Mouse (Mus musculus): ENCODE measurements around the gene Tbc1d10b. TPM values are rescaled to one million over a fixed set of nuclear protein-coding genes. Genes with fewer than 3 reads are reported as not detected.
A peak's percentile ranks its signal among the peaks of the same experiment; 100 is the strongest.

Gene Tbc1d10b
- total and polyA plus RNA-seq, 2 experiments, result 5.3 to 9.5 TPM

GRCm38 (mm10) chr7:127231826-127232621 lies 23.8 kb upstream of the Tbc1d10b start:
- Histone ChIP-seq H3K9ac (ENCODE audit: low read depth, low read length) (peak overlapping the region; percentile 1), H3K79me2 (ENCODE audit: control insufficient read depth, insufficient read depth, low read length) (peaks cover 4% of the 10 kb centered on the region; the same call in 1 of the 2 replicates), H3K36me3 (ENCODE audit: control insufficient read depth, insufficient read depth, low read length) (peaks cover 6% of the 10 kb centered on the region; the same call in 1 of the 2 replicates), H3K4me3 (ENCODE audit: insufficient read depth, low read depth, low read length) (peak overlapping the region; percentile 88), H3K4me1 (ENCODE audit: control insufficient read depth, insufficient read depth, low read length) (peaks cover 9% of the 10 kb centered on the region; the same call in 1 of the 2 replicates), H3K27me3 (ENCODE audit: control insufficient read depth, insufficient read depth, low read length) (no peaks in the 10 kb centered on the region), H3K27ac (replicated peaks; ENCODE audit: insufficient read depth, low read depth, low read length) (peak overlapping the region; percentile 68; the same call in 1 of the 2 replicates)
- TF ChIP-seq CTCF (IDR thresholded peaks at IDR 0.05; ENCODE audit: low read depth, low read length), result no peak
- no peak for TF ChIP-seq POLR2A (IDR thresholded peaks at IDR 0.05; ENCODE audit: extremely low read depth, insufficient read depth, low read length)
- DNase-seq (ENCODE audit: extremely low read depth, low read depth, low spot score), result no peak
- 39% methylated on average over 20 of the region's 20 CpGs for WGBS

- no peak overlapping the region for H3K27ac ChIP-seq (replicated peaks; ENCODE audit: insufficient read depth, low read depth, low read length)
- no peak overlapping the region for H3K9ac ChIP-seq (ENCODE audit: low read depth, low read length)
- H3K27me3 ChIP-seq (ENCODE audit: control insufficient read depth, insufficient read depth, low read length), result no peaks in the 10 kb centered on the region
- H3K4me3 ChIP-seq (ENCODE audit: insufficient read depth, low read depth, low read length), result no peak overlapping the region
- peaks cover 4% of the 10 kb centered on the region; the same call in 1 of the 2 replicates for H3K79me2 ChIP-seq (ENCODE audit: control insufficient read depth, insufficient read depth, low read length)
- no peak for TF ChIP-seq CTCF (IDR thresholded peaks at IDR 0.05; ENCODE audit: low read depth, low read length)
- no peak for TF ChIP-seq POLR2A (IDR thresholded peaks at IDR 0.05; ENCODE audit: extremely low read depth, insufficient read depth, low read length)
- whole genome bisulfite sequencing, result 86% methylated on average over 3 of the region's 3 CpGs
- H3K4me1 ChIP-seq (ENCODE audit: control insufficient read depth, insufficient read depth, low read length), result peaks cover 9% of the 10 kb centered on the region; the same call in 1 of the 2 replicates
- peaks cover 6% of the 10 kb centered on the region; the same call in 1 of the 2 replicates for H3K36me3 ChIP-seq (ENCODE audit: control insufficient read depth, insufficient read depth, low read length)
- DNase-seq (ENCODE audit: extremely low read depth, low read depth, low spot score), result no peak
Measured at GRCm38 (mm10) chr7:127231376-127231775, 23.1 kb upstream of the Tbc1d10b start.

- Histone ChIP-seq H3K27me3 (ENCODE audit: control insufficient read depth, insufficient read depth, low read length) (no peaks in the 10 kb centered on the region), H3K4me3 (ENCODE audit: insufficient read depth, low read depth, low read length) (no peak overlapping the region), H3K4me1 (ENCODE audit: control insufficient read depth, insufficient read depth, low read length) (peaks cover 8% of the 10 kb centered on the region; the same call in 1 of the 2 replicates), H3K27ac (replicated peaks; ENCODE audit: insufficient read depth, low read depth, low read length) (no peak overlapping the region), H3K79me2 (ENCODE audit: control insufficient read depth, insufficient read depth, low read length) (peaks cover 4% of the 10 kb centered on the region; the same call in 1 of the 2 replicates), H3K9ac (ENCODE audit: low read depth, low read length) (no peak overlapping the region), H3K36me3 (ENCODE audit: control insufficient read depth, insufficient read depth, low read length) (no peaks in the 10 kb centered on the region)
- WGBS, result 53% methylated on average over 4 of the region's 4 CpGs
- TF ChIP-seq POLR2A (IDR thresholded peaks at IDR 0.05; ENCODE audit: extremely low read depth, insufficient read depth, low read length), result no peak
- peak; percentile 87 for TF ChIP-seq CTCF (IDR thresholded peaks at IDR 0.05; ENCODE audit: low read depth, low read length)
- DNase-seq (ENCODE audit: extremely low read depth, low read depth, low spot score), result peak; percentile 72
Measured at GRCm38 (mm10) chr7:127228615-127229303, 20.5 kb upstream of the Tbc1d10b start.

- DNase-seq (ENCODE audit: extremely low read depth, low read depth, low spot score), result no peak
- WGBS, result 91% methylated on average over 11 of the region's 11 CpGs
- Histone ChIP-seq H3K27ac (replicated peaks; ENCODE audit: insufficient read depth, low read depth, low read length) (no peak overlapping the region), H3K27me3 (ENCODE audit: control insufficient read depth, insufficient read depth, low read length) (no peaks in the 10 kb centered on the region), H3K4me1 (ENCODE audit: control insufficient read depth, insufficient read depth, low read length) (no peaks in the 10 kb centered on the region), H3K4me3 (ENCODE audit: insufficient read depth, low read depth, low read length) (no peak overlapping the region), H3K79me2 (ENCODE audit: control insufficient read depth, insufficient read depth, low read length) (no peaks in the 10 kb centered on the region), H3K36me3 (ENCODE audit: control insufficient read depth, insufficient read depth, low read length) (no peaks in the 10 kb centered on the region), H3K9ac (ENCODE audit: low read depth, low read length) (no peak overlapping the region)
- TF ChIP-seq POLR2A (IDR thresholded peaks at IDR 0.05; ENCODE audit: extremely low read depth, insufficient read depth, low read length) (no peak), CTCF (IDR thresholded peaks at IDR 0.05; ENCODE audit: low read depth, low read length) (no peak)
Measured at GRCm38 (mm10) chr7:127225147-127225995, 17.1 kb upstream of the Tbc1d10b start.

- no peak overlapping the region for H3K4me3 ChIP-seq (ENCODE audit: insufficient read depth, low read depth, low read length)
- H3K27ac ChIP-seq (replicated peaks; ENCODE audit: insufficient read depth, low read depth, low read length), result no peak overlapping the region
Measured at GRCm38 (mm10) chr7:127224616-127225015, 16.3 kb upstream of the Tbc1d10b start.

More at GRCm38 (mm10) chr7:127224616-127225015, 16.3 kb upstream of the Tbc1d10b start:
- DNase-seq (ENCODE audit: extremely low read depth, low read depth, low spot score), result no peak
- H3K27me3 ChIP-seq (ENCODE audit: control insufficient read depth, insufficient read depth, low read length), result no peaks in the 10 kb centered on the region
- H3K9ac ChIP-seq (ENCODE audit: low read depth, low read length), result no peak overlapping the region
- TF ChIP-seq CTCF (IDR thresholded peaks at IDR 0.05; ENCODE audit: low read depth, low read length), result no peak
- no peak for TF ChIP-seq POLR2A (IDR thresholded peaks at IDR 0.05; ENCODE audit: extremely low read depth, insufficient read depth, low read length)
- H3K79me2 ChIP-seq (ENCODE audit: control insufficient read depth, insufficient read depth, low read length), result no peaks in the 10 kb centered on the region
- no peaks in the 10 kb centered on the region for H3K4me1 ChIP-seq (ENCODE audit: control insufficient read depth, insufficient read depth, low read length)
- no peaks in the 10 kb centered on the region for H3K36me3 ChIP-seq (ENCODE audit: control insufficient read depth, insufficient read depth, low read length)
- WGBS, result 92% methylated on average over 6 of the region's 6 CpGs

All from liver, adult 2 months (tissue).